Mouse (Mus musculus) cortical plate, adult 2 months (tissue): Measurements from ENCODE around the gene Nbeal2. TPM values are rescaled to one million over a fixed set of nuclear protein-coding genes. Genes with fewer than 3 reads are reported as not detected.
A peak's percentile ranks its signal among the peaks of the same experiment; 100 is the strongest.

Source experiments
- H3K27ac ChIP-seq: fragments of 200-500 bp; 2 replicates; pipeline ENCODE4 v1.5.1; 2012; ENCODE audit warnings: low read length, control low read depth, inconsistent platforms; ENCODE audit not compliant: insufficient read depth
- H3K4me1 ChIP-seq: fragments of 200-500 bp; 2 replicates; pipeline ENCODE4 v1.6.1; 2011; ENCODE audit warnings: low read length; ENCODE audit not compliant: control insufficient read depth, insufficient read depth
- H3K4me3 ChIP-seq: fragments of 200-500 bp; 2 replicates; pipeline ENCODE4 v1.5.1; 2011; ENCODE audit warnings: mild to moderate bottlenecking, low read length, control low read depth; ENCODE audit not compliant: insufficient read depth
- CTCF ChIP-seq: fragments of 200-500 bp; IDR thresholded peaks from 2 replicates; pipeline ENCODE4 v1.5.1; 2011; ENCODE audit warnings: mild to moderate bottlenecking, control low read depth, low read length; ENCODE audit not compliant: insufficient read depth; ENCODE audit errors: extremely low read depth
- POLR2A ChIP-seq: fragments of 200-500 bp; IDR thresholded peaks from 2 replicates; pipeline ENCODE4 v1.6.1; 2011; ENCODE audit warnings: mild to moderate bottlenecking, low read length, control low read depth; ENCODE audit not compliant: insufficient read depth; ENCODE audit errors: extremely low read depth
- polyA plus RNA-seq: library from polyadenylated mRNA; depleted of rRNA; stranded (reverse); fragments of >200 nt; gene quantifications from 2 replicates; pipeline ENCODE4 v1.2.3, GENCODE M21; 2012

Gene Nbeal2
- polyA plus RNA-seq, 1 experiment, result 10.0 TPM

DNA sequence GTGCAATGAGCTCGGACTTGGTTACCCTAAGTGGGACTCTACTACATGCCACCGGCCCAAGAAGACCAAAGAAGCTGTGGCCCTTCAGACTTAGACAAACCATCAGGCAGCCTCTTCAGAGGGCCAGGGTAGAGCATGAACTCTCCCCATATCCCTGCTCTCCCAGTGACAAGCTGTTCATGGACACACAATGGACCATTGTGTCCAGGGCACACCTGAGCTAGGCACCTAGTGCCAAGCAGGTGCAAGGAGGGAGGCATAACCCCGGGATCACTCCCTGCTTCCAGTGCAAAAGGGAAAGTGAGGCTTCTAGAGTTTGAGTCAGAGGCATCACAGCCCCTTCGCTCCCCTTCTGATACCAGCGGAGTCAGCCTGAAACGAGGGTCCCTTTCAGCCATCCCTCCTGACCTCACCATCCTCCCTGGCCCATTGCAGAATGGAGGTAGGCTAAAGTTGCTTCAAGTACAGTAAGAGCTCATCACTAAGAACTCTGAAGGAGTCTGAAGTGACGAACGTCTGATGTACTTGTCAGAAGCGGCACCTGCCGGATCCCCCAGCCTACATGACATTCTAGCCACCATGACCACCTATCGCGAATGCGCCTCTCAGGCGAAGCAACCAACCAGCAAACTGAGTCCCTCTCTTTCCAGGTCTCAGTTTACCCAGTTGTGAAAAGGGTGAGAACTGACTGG lies 852 bp downstream of the Nbeal2 start:
- Histone ChIP-seq H3K4me1 (peaks cover 9% of the 10 kb centered on the region), H3K27ac (no peak overlapping the region), H3K4me3 (peak overlapping the region; percentile 62)
- no peak for TF ChIP-seq CTCF
- TF ChIP-seq POLR2A, result no peak

DNA sequence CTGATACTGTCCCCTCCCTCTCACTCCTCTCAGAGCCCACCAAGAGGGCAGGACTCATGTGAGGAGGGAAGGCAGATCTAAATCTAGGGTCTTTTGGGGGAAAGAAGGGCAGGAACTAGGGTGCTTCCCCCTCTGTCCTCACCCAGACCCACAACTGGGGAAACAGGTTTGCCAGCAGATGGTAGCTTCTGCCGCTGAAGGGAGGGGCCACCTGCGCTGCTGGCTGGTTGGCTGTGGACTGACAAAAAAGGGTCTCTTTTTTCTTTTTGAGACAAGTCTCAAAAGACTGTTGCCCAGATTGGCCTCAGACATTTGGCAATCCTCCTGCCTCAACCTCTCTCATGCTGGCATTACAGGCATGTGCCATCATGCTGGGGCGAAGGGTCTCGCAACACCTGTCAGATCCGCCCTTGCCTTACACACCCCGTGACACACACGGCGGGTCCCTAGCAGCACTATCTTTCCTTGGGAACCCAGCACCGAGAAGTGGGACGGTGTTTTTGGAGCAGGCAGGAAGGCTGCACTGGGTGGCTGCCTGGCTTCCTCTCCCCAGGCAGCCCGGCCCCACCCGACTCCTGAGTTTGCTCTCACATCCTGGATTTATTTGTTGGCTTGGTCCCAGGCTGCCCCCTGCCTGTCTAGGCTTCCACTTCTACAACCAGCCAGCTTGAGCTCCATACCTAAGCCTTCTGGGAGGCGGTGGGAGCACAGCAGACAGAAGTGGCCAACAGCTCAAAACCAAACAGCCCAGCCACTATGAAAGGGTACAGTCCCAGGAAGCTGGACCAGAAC lies 1.8 kb downstream of the Nbeal2 start:
- TF ChIP-seq CTCF (no peak), POLR2A (no peak)
- H3K4me3 ChIP-seq, result peak overlapping the region; percentile 62
- no peak overlapping the region for H3K27ac ChIP-seq
- H3K4me1 ChIP-seq, result peaks cover 6% of the 10 kb centered on the region

DNA sequence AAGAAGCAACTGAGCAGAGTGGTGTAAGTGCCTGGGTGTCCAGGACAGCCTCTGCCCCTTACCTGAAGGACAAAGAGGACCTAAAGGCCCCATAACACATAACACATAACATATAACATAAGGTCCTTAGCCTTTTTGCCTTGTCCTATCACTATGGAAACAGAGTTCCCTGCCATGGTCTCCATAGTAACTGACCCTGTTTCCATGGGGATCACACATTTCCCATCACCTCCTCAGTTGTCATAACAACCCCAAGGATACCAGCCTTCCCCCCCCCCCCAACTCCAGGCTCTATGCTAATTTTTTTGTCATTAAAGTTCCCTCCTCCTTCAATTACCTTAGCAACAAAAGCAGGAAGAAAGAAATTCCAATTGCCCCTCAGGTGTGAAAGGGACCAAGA lies 4.2 kb downstream of the Nbeal2 start:
- H3K27ac ChIP-seq, result no peak overlapping the region
- no peak for TF ChIP-seq CTCF
- no peak for TF ChIP-seq POLR2A

DNA sequence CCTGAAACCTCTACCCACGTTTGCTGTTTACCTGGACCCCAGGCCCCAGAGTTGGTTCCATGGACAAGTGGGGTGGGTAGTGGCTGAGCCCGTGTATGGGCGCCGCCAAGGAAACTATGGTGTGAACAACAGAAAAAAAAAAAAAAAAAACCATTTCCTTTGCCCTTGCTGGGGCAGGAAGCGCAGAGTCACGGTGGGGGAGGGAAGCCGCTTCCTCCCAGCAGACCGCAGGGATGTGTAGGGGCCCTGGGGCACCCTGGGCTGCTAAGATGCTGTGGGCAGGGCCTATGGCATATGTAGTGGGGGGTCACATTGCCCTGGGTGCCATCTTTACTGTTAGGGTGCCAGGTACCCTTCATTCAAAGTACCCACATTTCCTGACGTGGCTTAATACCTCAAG lies 8.7 kb downstream of the Nbeal2 start:
- Histone ChIP-seq H3K4me3 (no peak overlapping the region), H3K27ac (no peak overlapping the region), H3K4me1 (no peaks in the 10 kb centered on the region)
- TF ChIP-seq CTCF, result no peak
- no peak for TF ChIP-seq POLR2A

More for the DNA sequence above, 4.2 kb downstream of the Nbeal2 start:
- no peak overlapping the region for H3K4me3 ChIP-seq
- H3K4me1 ChIP-seq, result peaks cover 6% of the 10 kb centered on the region

DNA sequence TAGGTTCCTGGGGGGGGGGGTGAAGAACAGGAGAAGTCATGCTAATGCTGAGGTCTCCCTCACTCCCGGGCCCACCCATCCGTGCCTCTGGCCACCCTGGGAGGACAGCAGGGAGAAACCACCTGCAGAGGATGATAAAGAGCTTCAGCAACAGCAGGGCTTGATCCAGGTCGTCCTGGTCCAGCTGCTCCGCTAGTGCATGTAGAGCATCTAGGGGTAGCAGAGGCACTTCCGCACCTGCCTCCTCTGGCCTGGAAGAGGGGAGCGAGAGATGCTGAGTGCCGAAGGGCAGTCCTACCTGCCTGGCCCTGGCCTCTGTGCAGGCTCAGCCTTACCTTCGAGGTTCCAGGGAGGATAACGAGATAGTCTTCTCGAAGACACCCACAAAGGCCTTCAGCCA lies 9.7 kb downstream of the Nbeal2 start:
- Histone ChIP-seq H3K4me3 (no peak overlapping the region), H3K27ac (no peak overlapping the region), H3K4me1 (no peaks in the 10 kb centered on the region)
- TF ChIP-seq CTCF, result no peak

DNA sequence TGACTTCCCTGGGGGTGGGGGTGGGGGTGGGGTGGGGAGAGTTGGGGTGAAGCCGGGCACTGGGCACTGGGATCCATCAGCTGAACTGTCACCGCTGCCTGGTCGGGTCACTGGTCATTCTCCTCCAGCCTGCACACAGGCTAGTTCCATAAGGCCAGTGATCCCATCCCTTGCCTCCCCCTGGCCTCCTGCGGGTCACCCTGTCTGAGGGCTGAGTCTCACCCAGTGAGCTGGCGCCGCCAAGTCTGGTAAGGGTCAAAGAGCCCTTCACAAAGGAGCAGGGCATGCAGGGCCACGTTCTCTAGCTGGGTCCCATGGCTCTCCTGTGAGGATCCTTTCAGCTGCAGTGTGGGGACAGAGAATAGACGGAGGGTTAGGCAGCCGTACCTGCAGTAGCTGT lies 10.2 kb downstream of the Nbeal2 start:
- Histone ChIP-seq H3K4me3 (no peak overlapping the region), H3K4me1 (no peaks in the 10 kb centered on the region), H3K27ac (no peak overlapping the region)
- no peak for TF ChIP-seq POLR2A

DNA sequence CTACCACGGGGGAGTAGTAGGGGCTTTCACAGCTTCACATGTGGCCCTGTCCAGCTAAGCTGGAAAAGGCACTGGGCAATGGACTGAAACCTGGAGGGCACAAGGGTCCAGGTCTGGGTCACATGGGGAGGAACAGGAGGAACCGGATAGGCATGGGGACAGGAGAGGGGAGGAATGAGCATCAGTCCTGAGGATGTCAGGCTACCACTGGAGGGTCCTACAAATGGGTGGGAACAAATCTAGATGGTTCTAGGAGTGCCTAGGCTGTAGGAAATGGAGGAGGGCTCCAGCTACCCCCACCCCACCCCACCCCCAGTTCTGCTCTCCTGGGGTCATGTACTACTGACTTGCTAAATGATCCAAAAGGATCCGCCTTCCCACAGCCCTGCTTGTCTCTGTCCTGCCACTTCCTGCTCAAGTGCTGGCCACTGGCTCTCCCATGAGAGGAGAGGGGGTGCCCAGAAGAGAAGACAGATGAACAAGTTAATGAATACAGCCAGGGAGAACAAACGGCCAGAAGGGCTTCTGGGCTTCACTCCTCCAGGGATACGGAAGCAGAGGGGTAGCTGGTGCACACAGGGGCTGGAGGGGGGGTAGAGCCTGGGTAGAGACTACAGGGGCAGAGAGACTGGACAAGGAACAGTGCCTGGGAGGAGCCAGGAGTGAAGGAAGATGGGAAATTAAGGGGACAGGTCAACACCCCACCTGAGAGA lies 11.0 kb downstream of the Nbeal2 start:
- no peak for TF ChIP-seq POLR2A
- TF ChIP-seq CTCF, result no peak
- H3K4me3 ChIP-seq, result no peak overlapping the region
- no peaks in the 10 kb centered on the region for H3K4me1 ChIP-seq

DNA sequence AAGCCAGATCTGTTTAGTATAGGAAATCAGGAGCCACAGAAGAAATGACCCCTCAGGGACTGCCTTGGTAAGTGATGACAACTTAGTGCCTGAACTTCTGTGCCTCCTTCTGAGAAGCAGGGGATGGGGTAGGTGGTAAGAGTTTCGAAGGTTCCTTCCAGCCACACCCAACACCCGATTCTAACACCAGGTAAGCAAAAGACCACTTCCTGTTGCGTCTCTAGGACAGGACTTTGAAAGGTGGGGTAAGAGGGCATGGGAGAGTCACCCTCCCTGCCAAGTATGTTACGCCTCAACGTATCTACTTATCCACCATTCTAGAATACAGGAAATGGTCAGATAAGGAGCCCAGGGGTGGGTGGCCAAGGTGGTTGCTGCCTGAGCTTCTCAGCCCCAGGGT lies 13.0 kb downstream of the Nbeal2 start:
- H3K27ac ChIP-seq, result no peak overlapping the region
- H3K4me1 ChIP-seq, result no peaks in the 10 kb centered on the region
- no peak for TF ChIP-seq POLR2A
- no peak for TF ChIP-seq CTCF
- H3K4me3 ChIP-seq, result no peak overlapping the region

More for the DNA sequence above, 11.0 kb downstream of the Nbeal2 start:
- no peak overlapping the region for H3K27ac ChIP-seq

DNA sequence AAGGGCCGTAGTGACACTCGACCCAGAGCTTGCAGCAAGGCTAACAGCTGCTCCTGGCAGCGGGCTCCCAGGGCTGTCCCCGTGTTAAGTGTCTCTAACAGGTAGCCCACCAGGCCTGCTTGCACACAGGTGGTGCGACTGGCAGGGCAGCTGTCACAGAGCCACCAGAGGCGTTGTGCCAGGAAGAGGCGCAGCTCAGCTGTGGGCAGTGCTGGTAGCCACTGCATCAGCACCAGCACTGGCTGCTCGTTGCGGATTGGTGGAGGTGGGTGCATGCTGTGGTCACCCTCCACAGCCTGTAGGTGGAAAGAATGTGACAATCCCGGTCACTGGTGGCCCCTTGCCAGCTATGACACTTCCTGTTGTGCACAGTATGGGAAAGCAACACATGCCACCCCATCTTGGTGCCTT lies 15.3 kb downstream of the Nbeal2 start:
- TF ChIP-seq CTCF (no peak), POLR2A (no peak)
- no peak overlapping the region for H3K4me3 ChIP-seq
- no peak overlapping the region for H3K27ac ChIP-seq
- no peaks in the 10 kb centered on the region for H3K4me1 ChIP-seq

DNA sequence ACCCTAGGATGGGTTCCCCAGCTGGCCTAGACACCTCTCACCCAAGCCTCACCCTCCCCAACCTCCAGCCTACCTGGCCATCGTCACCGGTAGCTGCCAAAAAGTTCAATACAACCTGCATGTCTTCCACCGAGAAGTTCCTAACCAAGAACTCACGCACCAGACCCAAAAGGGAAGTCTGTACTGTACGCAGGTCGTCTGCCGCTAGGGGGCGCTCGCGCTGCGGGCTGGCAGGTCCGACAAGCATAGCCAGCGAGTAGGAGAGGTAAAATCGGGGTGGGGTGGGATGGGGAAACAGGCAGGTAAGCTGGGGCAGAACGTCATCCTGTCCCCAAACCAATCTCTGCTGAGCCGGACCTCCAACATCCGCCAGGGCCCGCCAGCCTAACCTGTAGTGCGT lies 18.7 kb downstream of the Nbeal2 start:
- TF ChIP-seq CTCF (peak; percentile 83), POLR2A (no peak)

More for the DNA sequence above, 18.7 kb downstream of the Nbeal2 start:
- Histone ChIP-seq H3K27ac (no peak overlapping the region), H3K4me3 (no peak overlapping the region), H3K4me1 (no peaks in the 10 kb centered on the region)
